Mouse (Mus musculus) megakaryocyte progenitor cell, adult 5-6 weeks (primary cell): ENCODE data around the gene Dcaf7. TPM values are rescaled to one million over a fixed set of nuclear protein-coding genes. Genes with fewer than 3 reads are reported as not detected.

Experiments
- ATAC-seq: replicated peaks from 2 replicates; pipeline ENCODE4 v1.8.0; 2016; ENCODE audit warnings: mild to moderate bottlenecking, moderate TSS enrichment, inconsistent platforms; ENCODE audit not compliant: poor library complexity
- total RNA-seq, 2 experiments: library from RNA; stranded (forward) in 1 of 2; stranded (reverse) in 1 of 2; fragments of 157-497, 149-512 nt in 1 of 2; fragments of 200-1000 nt in 1 of 2; gene quantifications; 2 replicates each; pipeline versions ENCODE4 v1.2.3 to v1.2.4; 2015 to 2017

Gene Dcaf7
- total RNA-seq, 2 experiments from 2014 or later: 45.5 to 48.8 TPM

DNA sequence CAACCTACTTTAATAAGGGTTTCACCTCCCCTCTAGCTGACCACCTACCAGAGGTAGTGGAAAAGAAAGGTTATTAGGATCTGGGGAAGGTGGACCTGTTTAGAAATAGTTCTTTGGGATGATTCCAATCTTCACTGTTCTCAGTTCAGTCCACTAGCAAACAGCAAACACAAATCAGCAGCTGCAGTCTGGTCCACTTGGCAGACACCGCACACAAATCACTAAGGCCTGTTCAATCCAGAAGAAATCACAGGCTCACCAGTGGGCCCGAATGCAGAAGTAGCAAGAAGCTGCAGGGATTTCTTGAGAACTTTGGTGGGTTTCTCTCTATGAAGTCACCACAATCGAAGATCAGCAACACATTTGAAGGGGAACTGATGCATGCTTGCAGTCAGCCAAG, 66.2 kb downstream of the Dcaf7 start:
- no peak for ATAC-seq

DNA sequence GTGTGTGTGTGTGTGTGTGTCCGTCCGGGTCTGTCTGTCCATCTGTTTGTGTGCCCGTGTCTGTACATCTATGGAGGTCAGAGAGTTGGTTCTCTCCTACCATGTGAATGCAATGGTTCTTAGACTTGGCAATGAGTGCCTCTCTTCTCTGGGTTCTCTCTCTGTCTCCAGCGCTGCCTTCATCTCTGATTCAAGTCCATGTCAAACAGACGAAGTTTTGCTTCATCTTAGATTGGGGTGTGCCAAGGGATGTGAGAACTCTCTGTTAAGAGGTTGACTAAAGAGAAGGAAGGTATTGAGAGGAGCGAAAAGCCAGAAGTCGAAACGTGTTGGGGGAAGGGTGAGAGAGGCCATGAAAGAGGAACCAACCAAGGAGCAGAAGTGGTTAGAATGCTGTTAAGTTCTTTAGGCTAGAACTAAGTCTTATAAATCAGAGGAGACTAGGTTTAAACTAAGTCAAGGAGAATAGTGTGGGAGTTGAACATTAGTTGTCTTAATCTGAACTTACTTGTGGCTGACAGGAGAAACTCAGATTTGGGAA, 69.4 kb downstream of the Dcaf7 start:
- ATAC-seq: peak; percentile 87

Other genes starting within 250 kb of the Dcaf7 start
- gene Cyb561, start 83.5 kb upstream of the Dcaf7 start, total RNA-seq (2015): 0.52 and 0.90 TPM in 2 replicates
- gene Cyb561, start 83.5 kb upstream of the Dcaf7 start, total RNA-seq (2017): 0.68 and 0.96 TPM in 2 replicates
- gene Ace, start 68.9 kb upstream of the Dcaf7 start, total RNA-seq (2015): 0.15 and 0.59 TPM in 2 replicates
- gene Ace, start 68.9 kb upstream of the Dcaf7 start, total RNA-seq (2017): 0.04 and 0.10 TPM in 2 replicates
- gene Ace3, start 42.2 kb upstream of the Dcaf7 start, total RNA-seq (2015): not detected in 2 replicates
- not detected in 2 replicates for gene Ace3, start 42.2 kb upstream of the Dcaf7 start, total RNA-seq (2017)
- 0.15 and 0.20 TPM in 2 replicates for gene Kcnh6, start 28.7 kb upstream of the Dcaf7 start, total RNA-seq (2015)
- gene Kcnh6, start 28.7 kb upstream of the Dcaf7 start, total RNA-seq (2017): not detected in 2 replicates
- gene Taco1, start 29.2 kb downstream of the Dcaf7 start, total RNA-seq (2015): 5.6 and 6.3 TPM in 2 replicates
- 11.0 and 17.9 TPM in 2 replicates for gene Taco1, start 29.2 kb downstream of the Dcaf7 start, total RNA-seq (2017)
- gene Map3k3, start 47.7 kb downstream of the Dcaf7 start, total RNA-seq (2015): 16.5 and 19.1 TPM in 2 replicates
- gene Map3k3, start 47.7 kb downstream of the Dcaf7 start, total RNA-seq (2017): 23.8 and 31.4 TPM in 2 replicates
- gene Gm10840, start 124.0 kb downstream of the Dcaf7 start, total RNA-seq (2015): 2.6 and 4.4 TPM in 2 replicates
- not detected in 2 replicates for gene Gm10840, start 124.0 kb downstream of the Dcaf7 start, total RNA-seq (2017)
- gene Limd2, start 124.0 kb downstream of the Dcaf7 start, total RNA-seq (2015): 169 and 172 TPM in 2 replicates
- gene Limd2, start 124.0 kb downstream of the Dcaf7 start, total RNA-seq (2017): 37.4 and 40.8 TPM in 2 replicates
- gene Strada, start 165.3 kb downstream of the Dcaf7 start, total RNA-seq (2015): 27.0 and 31.6 TPM in 2 replicates
- gene Strada, start 165.3 kb downstream of the Dcaf7 start, total RNA-seq (2017): 20.1 and 21.7 TPM in 2 replicates
- 41.7 and 51.3 TPM in 2 replicates for gene Ccdc47, start 179.5 kb downstream of the Dcaf7 start, total RNA-seq (2015)
- gene Ccdc47, start 179.5 kb downstream of the Dcaf7 start, total RNA-seq (2017): 138 and 195 TPM in 2 replicates
- gene Ddx42, start 180.1 kb downstream of the Dcaf7 start, total RNA-seq (2015): 39.8 and 47.9 TPM in 2 replicates
- 68.8 and 101 TPM in 2 replicates for gene Ddx42, start 180.1 kb downstream of the Dcaf7 start, total RNA-seq (2017)
- 45.5 and 45.7 TPM in 2 replicates for gene Ftsj3, start 219.2 kb downstream of the Dcaf7 start, total RNA-seq (2015)
- 151 and 191 TPM in 2 replicates for gene Ftsj3, start 219.2 kb downstream of the Dcaf7 start, total RNA-seq (2017)
- gene Psmc5, start 219.3 kb downstream of the Dcaf7 start, total RNA-seq (2015): 52.0 and 54.1 TPM in 2 replicates
- 110 and 120 TPM in 2 replicates for gene Psmc5, start 219.3 kb downstream of the Dcaf7 start, total RNA-seq (2017)
- 62.9 and 63.5 TPM in 2 replicates for gene Smarcd2, start 236.1 kb downstream of the Dcaf7 start, total RNA-seq (2015)
- 216 and 275 TPM in 2 replicates for gene Smarcd2, start 236.1 kb downstream of the Dcaf7 start, total RNA-seq (2017)
- gene Tcam1, start 239.8 kb downstream of the Dcaf7 start, total RNA-seq (2015): 2.2 and 2.3 TPM in 2 replicates
- gene Tcam1, start 239.8 kb downstream of the Dcaf7 start, total RNA-seq (2017): 1.6 and 1.7 TPM in 2 replicates